Mouse (Mus musculus): ENCODE results near the gene Exoc6b. TPM values are rescaled to one million over a fixed set of nuclear protein-coding genes. Genes with fewer than 3 reads are reported as not detected.

Exoc6b gene
- total RNA-seq, 2 experiments from 2014 or later = 85.8 to 86.0 TPM

DNA sequence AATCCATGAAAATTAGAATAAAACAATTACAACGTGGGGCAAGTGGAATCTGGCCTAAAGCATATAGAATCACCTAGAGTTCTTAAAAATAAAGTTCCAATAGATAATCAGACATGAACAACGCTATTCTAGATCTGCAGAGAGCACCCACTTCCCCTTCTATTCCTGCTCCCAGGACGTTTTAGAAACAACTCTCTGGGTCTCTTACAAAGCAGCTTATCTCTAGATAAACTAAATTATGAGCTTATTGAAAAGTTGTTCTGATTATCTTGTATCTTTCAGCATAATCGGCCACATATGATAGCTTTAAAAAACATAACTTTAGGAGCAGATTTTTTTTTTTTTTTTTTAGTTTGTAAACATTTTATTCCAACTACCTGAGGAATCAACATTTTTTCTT lies 185.6 kb downstream of the Exoc6b start:
- no peak for DNase-seq (ENCODE audit: low spot score in 2 of 2)

DNA sequence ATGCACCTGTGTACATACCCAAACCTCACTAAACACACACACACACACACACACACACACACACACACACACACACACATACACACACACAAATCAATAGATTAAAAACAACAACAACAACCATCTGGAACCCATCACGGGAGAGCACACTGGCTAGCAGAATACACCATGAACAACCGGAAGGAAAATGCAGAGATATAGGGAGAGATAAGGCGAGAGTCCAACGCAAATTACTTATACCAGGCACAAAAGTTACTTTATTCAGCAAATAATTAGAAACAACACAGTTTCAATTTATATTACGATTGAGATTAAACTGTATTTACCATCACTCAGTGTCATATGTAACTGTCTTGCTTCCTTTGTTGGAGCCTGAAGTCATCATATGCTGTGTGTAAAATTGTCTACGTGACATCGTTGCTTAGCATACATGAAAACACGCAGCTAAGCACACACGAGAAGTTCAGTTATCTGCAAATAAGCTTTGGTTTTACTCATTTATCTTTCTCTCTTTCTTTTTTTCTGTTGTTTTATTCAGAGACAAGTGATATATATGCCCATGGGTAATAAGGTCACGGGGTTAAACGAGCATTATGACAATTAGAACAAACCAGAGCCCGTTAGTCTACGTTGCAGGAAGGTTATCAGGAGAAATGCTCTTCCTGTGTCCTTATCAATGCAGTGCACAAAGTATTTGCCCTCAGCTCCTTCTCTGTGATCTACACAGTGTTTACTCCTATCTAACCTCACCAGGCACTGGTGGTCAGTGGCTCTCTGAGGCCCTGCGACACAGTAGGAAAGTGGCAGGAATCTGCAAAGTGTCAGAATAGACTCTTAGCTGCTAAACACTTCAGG lies 186.4 kb downstream of the Exoc6b start:
- DNase-seq (ENCODE audit: low spot score in 2 of 2) = no peak

DNA sequence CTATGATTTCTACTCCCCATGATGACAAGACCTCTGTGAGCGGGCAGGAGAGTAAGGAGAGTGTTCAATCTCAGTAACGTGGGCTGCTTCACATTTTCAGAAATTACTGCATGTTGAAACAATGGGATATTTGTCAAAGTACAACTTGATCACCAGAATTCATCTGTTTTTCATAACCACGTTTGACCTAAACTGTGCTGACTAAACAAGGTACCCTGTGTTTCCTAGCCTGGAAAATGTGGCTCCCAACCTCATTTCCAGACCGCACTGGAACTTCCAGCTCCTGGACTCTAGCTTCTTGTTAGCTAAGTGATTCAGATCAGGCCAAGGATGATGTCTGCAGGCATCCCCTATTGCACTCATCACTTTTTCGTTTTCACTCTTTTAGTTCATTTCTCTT lies 193.4 kb downstream of the Exoc6b start:
- no peak for DNase-seq (ENCODE audit: low spot score in 2 of 2)

DNA sequence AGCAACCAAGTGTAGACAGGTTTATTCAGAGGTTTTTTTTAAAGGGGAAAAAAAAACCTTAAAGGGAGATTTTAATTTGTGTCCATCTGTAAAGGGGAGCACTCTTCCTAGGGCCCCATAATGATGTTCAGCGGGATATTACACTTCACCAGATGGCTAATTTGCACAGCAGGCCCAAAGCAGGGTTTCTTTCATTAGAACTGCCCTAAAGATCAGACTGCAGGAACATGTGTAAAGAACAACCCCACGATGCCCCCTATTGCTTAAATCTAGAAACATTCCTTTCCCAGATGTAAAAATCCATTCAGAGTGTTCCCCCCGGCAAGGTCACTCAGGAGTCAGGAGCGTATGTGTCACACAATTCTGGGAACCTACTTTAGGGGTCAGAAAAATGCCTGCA lies 202.2 kb downstream of the Exoc6b start:
- DNase-seq (ENCODE audit: low spot score in 2 of 2) = no peak

DNA sequence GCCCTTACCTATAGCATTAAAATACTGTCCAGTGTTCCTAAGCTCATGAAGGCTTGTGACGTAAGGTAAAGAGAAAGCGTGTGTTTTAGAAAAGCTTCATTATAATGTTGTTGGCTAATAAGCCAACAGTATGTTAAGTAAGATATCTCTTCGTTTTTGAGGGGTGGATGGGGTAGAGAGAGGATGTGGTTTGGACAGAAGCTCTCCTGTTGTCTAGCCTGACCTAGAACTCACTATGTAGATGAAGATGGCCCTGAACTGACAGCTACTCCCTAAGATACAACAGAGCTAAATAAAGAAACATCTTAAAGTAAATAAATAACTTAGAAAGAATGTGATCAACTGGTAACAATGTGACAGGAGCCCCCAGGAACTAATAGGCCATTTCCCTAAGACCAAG lies 204.7 kb downstream of the Exoc6b start:
- no peak for DNase-seq (ENCODE audit: low spot score in 2 of 2)

DNA sequence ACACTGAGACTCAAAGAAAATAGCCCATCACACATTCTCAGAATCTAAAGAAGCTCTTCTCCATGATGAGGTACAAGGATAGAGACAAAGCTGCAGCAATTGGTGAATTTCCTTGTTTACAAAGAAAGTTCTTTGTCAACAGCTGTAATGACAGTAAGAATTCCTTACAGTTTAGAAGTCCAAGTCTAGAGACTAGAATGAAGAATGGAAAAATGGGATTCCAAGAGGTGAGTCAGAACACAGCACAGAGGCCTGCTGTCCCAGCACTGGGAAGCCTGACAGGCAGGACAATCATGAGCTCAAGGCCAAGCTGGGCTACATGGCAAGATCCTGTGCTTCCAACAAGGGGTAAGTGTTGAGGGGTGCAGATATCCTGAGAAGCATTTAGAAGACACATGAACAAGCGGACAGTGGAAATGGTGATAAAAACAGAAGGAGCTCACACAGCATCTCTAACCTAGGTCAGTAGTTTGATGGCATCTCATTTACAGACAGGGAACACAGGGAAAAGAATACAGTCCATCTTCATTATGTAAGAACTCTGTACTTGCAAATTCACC lies 205.4 kb downstream of the Exoc6b start:
- DNase-seq (ENCODE audit: low spot score in 2 of 2) = no peak

DNA sequence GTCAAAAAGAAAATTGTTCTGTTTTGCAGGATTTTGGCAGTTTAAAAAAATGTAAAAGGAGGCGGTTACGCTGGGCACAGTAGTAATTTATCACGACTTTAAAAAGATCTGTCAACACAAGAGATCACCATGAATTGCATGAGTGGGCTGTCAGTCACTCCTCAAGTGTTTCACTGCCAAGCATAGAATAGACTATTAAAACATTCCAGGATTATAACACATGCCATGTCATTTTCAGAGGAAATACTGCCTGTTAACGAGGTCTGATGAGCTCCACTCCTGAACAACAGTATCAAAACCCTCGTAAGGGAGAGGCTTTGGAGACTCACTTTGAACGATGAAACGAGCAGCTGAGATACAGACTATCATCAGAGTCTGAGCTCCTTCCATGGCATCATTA lies 223.6 kb downstream of the Exoc6b start:
- DNase-seq (ENCODE audit: low spot score in 2 of 2) = peak in 1 of 2 experiments; percentile 5

DNA sequence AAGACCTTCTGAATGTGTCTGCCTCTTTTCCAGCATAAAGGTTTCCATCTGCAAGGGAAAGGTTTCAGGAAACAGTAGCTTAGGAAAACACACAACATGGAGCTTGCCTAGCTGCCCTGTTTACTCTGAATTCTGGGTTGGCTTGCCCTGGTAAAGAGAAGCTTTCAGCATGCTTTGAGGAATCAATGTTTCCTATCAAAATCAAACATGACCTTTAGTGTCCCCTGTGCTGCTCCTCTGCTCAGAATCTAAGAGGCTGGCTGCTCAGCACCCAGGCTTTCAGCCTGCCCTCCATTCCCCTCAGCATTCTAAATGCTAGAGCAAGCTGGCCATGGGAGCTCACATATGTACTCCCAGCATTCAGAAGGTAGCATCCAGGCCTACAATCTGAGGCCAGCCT lies 228.2 kb downstream of the Exoc6b start:
- no peak for DNase-seq (ENCODE audit: low spot score in 2 of 2)

DNA sequence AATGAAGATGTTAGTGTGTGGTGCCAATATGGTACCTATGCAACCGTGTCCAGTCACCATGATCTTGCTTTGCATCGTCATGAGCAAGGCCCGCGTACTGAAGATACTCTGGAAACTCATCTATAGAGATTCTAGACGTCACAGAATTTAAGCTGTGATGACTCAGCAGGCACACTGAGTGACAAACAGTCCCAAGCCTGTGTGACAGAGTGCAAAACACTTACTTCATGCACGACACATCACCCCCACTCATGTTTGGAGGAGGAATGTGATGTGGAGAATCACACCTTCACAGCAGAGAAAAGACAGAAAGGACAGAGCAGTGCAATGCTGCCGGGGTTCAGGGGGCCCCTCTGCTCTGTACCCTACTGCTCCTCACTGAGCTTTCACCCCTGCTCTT lies 261.8 kb downstream of the Exoc6b start:
- no peak for DNase-seq (ENCODE audit: low spot score in 2 of 2)

DNA sequence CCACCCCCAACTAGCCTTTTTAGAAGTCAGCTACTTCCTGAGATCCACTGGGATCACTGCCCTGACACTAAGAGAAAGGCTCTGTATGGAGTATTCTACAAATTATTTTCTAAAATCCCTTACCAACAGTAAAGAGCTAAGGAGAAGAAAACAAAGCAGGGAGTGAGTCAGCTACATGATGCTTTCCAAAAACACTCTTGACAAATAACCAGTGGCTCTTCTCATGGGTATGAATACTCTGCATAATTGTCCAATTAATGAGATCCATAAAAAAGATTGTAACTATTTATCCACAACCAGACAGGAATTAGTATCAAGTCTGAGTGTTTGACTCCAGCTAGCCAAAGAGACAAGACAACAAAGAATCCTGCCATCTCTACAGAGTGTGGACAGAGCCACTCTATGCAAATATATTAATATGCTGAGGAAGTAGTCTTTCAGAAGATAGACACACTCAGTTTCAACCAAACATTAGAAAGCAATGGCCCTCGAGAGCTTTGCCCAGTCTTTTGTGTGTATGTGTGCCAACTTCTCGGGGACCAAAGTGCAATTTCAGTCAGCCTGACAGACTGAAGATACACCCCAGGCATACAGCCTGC lies 263.1 kb downstream of the Exoc6b start:
- DNase-seq (ENCODE audit: low spot score in 2 of 2) = no peak

DNA sequence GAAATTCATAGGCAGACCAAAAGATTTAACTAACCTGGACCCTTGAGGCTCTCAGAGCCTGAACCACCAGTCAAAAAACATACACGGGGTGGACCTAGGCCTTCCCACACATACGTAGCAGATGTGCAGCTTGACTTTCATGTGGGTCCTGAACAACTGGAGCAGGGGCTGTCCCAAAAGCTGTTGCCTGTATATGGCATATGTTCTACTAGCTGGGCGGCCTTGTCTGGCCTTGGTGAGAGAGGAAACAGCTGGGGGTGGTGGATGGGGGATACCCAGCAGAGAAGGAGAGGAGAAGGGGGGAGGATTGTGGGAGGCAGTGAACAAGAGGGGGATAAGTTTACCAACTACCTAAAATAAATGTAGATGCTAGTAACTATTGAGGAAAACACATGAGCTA lies 270.6 kb downstream of the Exoc6b start:
- no peak for DNase-seq (ENCODE audit: low spot score in 2 of 2)

DNA sequence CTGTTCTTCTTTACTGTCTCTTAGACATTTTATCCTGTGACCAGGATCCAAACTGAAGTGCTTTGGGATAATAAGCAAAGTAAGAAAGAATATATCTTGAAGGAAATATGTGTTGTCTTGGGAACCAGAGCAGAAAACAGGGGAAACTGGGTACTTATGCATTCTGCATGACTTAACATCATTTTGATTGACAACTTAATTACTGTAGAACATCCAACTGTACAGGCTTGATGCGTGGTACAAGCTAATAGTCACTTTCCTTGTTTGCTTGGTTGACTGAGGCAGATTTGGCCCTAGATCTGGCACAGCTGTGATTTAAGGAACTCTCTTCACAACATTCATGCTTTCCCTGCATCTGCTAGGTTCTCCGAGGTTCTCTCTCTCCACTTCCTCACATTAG lies 285.3 kb downstream of the Exoc6b start:
- DNase-seq (ENCODE audit: low spot score in 2 of 2) = no peak

DNA sequence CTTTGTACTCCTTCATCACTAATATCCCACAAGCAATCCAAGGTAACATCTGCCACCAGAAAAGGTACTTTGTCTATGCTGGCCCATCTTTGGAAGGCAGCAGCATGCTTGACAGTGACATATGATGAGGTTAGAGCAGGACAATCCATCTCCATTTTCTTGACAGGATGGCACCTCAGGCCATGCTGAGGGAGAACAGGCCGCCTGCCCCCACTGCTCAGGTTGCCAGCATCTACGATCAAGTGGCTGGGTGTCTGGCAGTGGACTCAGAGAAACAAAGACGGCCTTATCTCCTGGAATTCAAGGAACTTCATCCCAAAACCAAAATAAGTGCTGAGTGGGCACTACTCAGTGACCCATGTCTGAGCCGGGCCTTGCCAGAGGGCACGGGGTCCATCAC lies 289.3 kb downstream of the Exoc6b start:
- DNase-seq (ENCODE audit: low spot score in 2 of 2) = no peak

DNA sequence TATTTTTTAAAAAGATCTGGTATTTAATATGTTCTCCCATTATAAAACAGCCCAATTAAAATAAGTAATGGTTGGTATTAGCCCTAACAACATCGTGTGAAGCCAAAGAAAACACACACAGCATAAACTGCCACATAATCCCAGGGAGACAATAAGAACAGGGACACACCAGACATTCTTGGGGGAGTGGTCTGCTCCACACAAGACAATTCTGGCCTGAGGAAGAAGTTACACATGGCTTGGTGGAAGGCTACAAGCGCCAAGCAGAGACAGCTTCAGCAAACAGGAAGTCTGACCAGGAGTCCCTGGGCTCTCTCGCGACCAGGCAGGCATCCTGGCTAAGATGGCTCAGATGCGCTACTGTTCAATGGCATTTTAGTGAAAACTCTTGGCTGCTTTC lies 290.3 kb downstream of the Exoc6b start:
- DNase-seq (ENCODE audit: low spot score in 2 of 2) = no peak

DNA sequence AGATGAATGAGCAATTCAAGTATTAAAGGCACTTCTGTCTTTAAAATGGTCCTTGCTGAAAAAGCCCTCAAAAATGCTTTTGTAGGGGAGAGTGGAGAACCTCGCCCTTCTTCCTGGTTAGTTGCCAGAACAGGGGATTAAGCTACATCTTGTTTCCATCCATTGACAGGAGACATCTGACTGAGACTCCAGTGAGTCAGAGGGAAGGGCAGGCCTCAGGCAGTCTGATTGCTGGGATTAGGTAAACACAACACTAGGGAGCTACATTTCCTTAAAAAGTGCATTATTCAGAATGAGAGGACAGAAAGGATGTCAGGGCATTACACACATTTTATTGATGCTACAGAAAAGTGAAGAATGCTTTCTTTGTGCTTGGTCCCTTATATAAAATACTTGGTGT lies 293.4 kb downstream of the Exoc6b start:
- no peak for DNase-seq (ENCODE audit: low spot score in 2 of 2)

DNA sequence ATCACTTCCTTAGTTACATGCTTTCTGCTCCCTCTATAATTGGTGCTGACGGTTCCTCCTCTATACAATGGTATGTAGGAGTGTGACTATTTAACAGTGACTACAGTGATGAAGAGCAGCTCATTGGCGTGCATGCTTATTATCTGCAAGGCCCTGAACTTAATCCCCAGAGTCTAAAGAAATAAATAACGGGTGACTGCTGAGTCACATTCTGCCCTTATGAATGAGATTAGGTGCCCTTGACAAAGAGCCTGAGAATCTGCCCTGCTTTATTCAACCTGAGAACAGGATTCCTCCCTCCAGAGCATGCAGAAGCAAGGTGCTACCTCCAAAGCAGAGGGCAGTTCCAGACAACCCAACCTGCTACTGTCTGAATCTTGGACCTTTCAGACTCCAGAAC lies 314.0 kb downstream of the Exoc6b start:
- DNase-seq (ENCODE audit: low spot score in 2 of 2) = no peak

DNA sequence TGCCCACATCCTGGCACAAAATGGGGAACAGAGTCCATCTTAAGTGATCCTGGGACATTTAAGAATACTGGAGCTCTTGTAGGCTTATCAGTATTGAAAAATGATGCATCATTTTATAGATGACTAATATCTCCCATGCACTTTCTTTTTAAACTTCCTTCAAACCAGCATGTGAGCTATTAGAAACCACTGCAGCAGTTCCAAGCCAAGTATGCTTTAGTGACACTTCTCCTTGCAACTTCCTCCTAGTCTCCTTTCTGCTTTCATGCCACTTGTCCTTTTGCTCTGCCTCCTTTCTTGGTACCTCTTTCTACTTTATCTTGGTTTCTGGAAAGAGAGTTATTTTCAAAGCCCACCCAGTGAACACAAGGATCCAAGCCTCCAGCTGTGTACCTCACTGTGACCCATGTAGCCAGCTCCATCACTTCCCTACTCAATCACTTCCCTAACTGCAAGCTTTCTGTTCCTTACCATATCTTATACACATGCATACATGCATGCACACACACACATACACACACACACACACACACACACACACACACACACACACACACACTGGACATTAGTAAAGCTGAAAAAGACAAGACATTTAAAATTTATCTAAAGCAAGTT lies 316.4 kb downstream of the Exoc6b start:
- DNase-seq (ENCODE audit: low spot score in 2 of 2) = no peak

DNA sequence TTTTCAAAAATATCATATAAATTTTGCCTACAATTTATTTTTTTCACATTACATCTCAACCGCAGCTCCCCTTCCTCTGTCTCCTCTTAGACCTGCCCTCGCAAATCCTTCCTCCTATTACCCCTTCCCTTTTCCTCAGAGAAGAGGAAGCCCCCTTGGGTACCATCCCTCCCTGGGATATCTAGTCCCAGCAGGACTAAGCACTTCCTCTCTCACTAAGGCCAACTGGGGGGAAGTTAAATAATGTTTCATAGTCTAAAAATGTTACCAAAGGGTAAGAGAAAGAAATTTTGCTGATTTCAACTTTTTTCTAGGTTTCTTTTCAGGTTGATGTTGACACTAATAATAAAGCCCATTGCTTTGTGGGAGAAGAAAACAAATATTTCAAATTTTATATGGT lies 317.9 kb downstream of the Exoc6b start:
- no peak for DNase-seq (ENCODE audit: low spot score in 2 of 2)

DNA sequence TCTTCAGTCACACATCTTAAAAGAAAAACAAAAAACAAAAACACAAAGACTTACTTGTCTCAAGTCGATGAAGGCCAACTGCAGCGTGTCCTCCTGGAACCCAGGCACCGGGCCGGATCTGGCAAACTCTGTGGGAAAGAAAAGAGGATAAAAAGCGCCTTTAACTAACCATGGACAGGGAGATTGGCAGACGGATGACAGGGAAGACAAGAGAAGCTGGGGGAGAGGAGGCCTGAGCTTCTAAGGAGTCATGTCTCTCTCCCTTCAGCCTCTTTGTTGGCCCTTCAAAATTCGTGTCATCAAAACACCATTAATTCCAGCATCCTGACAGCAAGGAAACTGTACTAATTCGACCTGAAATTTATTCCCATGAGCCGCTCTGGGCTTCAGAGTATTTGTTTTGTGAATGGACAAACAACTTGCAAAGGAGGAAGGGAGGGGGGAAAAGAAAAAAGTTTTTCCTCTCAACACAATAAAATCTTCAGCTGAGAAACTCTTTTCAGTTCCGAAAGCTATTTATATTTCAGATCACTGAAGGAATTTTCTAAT lies 322.4 kb downstream of the Exoc6b start:
- peak; percentile 8 to 35 for DNase-seq (ENCODE audit: low spot score in 2 of 2)

DNA sequence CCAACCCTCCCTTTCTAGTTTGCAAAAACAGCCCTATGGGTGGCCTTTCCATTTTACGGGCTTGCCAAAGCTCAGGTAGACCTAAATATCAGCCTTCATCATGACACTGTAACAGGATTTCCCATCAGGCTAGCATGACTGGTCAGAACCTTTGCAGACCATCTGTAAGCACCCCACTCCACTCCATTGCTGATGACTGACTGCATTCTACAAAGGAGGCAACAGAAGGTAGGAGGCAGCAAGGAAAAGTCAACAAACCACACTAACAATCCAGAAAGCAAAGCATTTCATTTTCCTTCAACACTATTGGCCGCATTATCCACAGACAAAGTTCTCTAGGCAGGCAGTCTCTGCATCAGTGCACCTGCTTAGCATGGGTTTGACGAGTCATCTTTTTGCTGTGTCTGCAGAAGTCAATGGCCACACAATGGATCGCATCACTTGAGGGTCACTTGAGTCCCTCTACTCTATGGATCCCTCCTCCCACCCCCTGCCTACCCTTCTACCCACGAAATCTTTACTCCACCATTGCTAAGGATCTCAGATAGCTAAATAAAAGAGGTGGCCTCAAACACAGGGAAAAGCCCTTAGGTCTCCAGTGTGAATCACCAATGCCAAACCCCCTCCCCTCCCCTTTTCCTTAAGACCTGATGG lies 323.0 kb downstream of the Exoc6b start:
- DNase-seq (ENCODE audit: low spot score in 2 of 2) = no peak

DNA sequence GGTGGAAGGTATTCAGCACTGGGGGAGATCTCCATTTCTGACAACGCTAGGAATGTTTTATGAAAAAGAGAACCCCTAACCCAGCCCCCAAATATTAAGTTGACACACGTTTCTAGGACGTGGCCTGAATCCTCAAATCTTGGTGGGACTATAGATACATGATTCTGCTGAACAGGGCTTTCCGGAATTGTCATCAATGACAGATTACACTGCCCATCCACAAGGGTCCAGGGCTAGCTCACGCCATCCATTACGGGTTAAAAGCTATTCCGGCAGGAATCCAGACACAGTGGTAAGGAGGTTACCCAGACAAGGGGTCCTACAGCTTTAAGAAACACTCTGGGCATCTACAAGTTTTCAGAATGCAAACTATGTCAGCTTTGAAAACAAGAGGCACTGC lies 323.7 kb downstream of the Exoc6b start:
- no peak for DNase-seq (ENCODE audit: low spot score in 2 of 2)

All from layer of hippocampus, postnatal 10 days (tissue).